Mouse (Mus musculus) adrenal gland, adult 8-10 months (tissue): ENCODE data around the gene Taar3. TPM values are rescaled to one million over a fixed set of nuclear protein-coding genes. Genes with fewer than 3 reads are reported as not detected.

Experiments
- total RNA-seq, 4 experiments: library from RNA; stranded (reverse); gene quantifications; 2 replicates each; pipeline ENCODE4 v1.2.4; 2022

Taar3 gene
- total RNA-seq, 4 experiments from 2014 or later: not detected

Other genes starting within 250 kb of the Taar3 start
- 100 to 1,000 TPM; 283 to 619 (median 405) TPM for gene Rps12, start 162.3 kb upstream of the Taar3 start, total RNA-seq
- 10 to 100 TPM; 31.3 to 54.2 (median 44.7) TPM for gene Slc18b1, start 152.6 kb upstream of the Taar3 start, total RNA-seq
- 10 to 100 TPM in 2 of 4 experiments, 1 to 10 TPM in 1, under 1 TPM in 1; 0.74 to 37.9 (median 12.2) TPM for gene Vnn3, start 98.1 kb upstream of the Taar3 start, total RNA-seq
- 10 to 100 TPM; 29.6 to 37.3 (median 32.2) TPM for gene Vnn1, start 54.9 kb upstream of the Taar3 start, total RNA-seq
- not detected for gene Taar1, start 29.2 kb upstream of the Taar3 start, total RNA-seq
- not detected for gene Taar2, start 11.0 kb upstream of the Taar3 start, total RNA-seq
- gene Taar4, start 10.9 kb downstream of the Taar3 start, total RNA-seq: not detected
- not detected for gene Taar5, start 21.1 kb downstream of the Taar3 start, total RNA-seq
- gene Taar6, start 36.1 kb downstream of the Taar3 start, total RNA-seq: not detected
- gene Taar7a, start 43.9 kb downstream of the Taar3 start, total RNA-seq: not detected
- gene Taar7b, start 50.4 kb downstream of the Taar3 start, total RNA-seq: not detected
- not detected for gene Taar7d, start 77.7 kb downstream of the Taar3 start, total RNA-seq
- not detected for gene Taar7e, start 88.1 kb downstream of the Taar3 start, total RNA-seq
- not detected for gene Taar7f, start 100.0 kb downstream of the Taar3 start, total RNA-seq
- gene Taar8a, start 126.9 kb downstream of the Taar3 start, total RNA-seq: not detected
- not detected for gene Taar8b, start 142.7 kb downstream of the Taar3 start, total RNA-seq
- not detected for gene Taar8c, start 152.4 kb downstream of the Taar3 start, total RNA-seq
- gene Taar9, start 160.0 kb downstream of the Taar3 start, total RNA-seq: not detected
- gene Stx7, start 199.7 kb downstream of the Taar3 start, total RNA-seq: 100 to 1,000 TPM; 142 to 198 (median 186) TPM